Mouse (Mus musculus): ENCODE measurements around the gene Aff1. TPM values are rescaled to one million over a fixed set of nuclear protein-coding genes. Genes with fewer than 3 reads are reported as not detected.

Gene Aff1
- total and polyA plus RNA-seq, 2 experiments = 4.1 to 6.5 TPM

- DNase-seq (ENCODE audit: extremely low read depth, low read depth, low spot score) = no peak
- Histone ChIP-seq H3K79me2 (ENCODE audit: control insufficient read depth, insufficient read depth, low read length) (no peaks in the 10 kb centered on the region; the same call in 1 of the 2 replicates), H3K4me3 (ENCODE audit: insufficient read depth, low read depth, low read length) (no peak overlapping the region), H3K9ac (ENCODE audit: low read depth, low read length) (no peak overlapping the region), H3K36me3 (ENCODE audit: control insufficient read depth, insufficient read depth, low read length) (no peaks in the 10 kb centered on the region), H3K27me3 (ENCODE audit: control insufficient read depth, insufficient read depth, low read length) (no peaks in the 10 kb centered on the region), H3K4me1 (ENCODE audit: control insufficient read depth, insufficient read depth, low read length) (peaks cover 10% of the 10 kb centered on the region; the same call in 1 of the 2 replicates), H3K27ac (replicated peaks; ENCODE audit: insufficient read depth, low read depth, low read length) (no peak overlapping the region)
- TF ChIP-seq CTCF (IDR thresholded peaks at IDR 0.05; ENCODE audit: low read depth, low read length) (no peak), POLR2A (IDR thresholded peaks at IDR 0.05; ENCODE audit: extremely low read depth, insufficient read depth, low read length) (no peak)
- 78% methylated on average over 1 of the region's 1 CpGs for WGBS
Measured at GRCm38 (mm10) chr5:103740903-103741246, 48.7 kb downstream of the Aff1 start.

GRCm38 (mm10) chr5:103741443-103741842, 49.3 kb downstream of the Aff1 start:
- WGBS = 28% methylated on average over 1 of the region's 1 CpGs
- Histone ChIP-seq H3K4me1 (ENCODE audit: control insufficient read depth, insufficient read depth, low read length) (peaks cover 10% of the 10 kb centered on the region; the same call in 1 of the 2 replicates), H3K9ac (ENCODE audit: low read depth, low read length) (no peak overlapping the region), H3K36me3 (ENCODE audit: control insufficient read depth, insufficient read depth, low read length) (no peaks in the 10 kb centered on the region), H3K27ac (replicated peaks; ENCODE audit: insufficient read depth, low read depth, low read length) (no peak overlapping the region), H3K4me3 (ENCODE audit: insufficient read depth, low read depth, low read length) (no peak overlapping the region), H3K27me3 (ENCODE audit: control insufficient read depth, insufficient read depth, low read length) (no peaks in the 10 kb centered on the region), H3K79me2 (ENCODE audit: control insufficient read depth, insufficient read depth, low read length) (no peaks in the 10 kb centered on the region; the same call in 1 of the 2 replicates)
- DNase-seq (ENCODE audit: extremely low read depth, low read depth, low spot score) = no peak
- TF ChIP-seq CTCF (IDR thresholded peaks at IDR 0.05; ENCODE audit: low read depth, low read length) (no peak), POLR2A (IDR thresholded peaks at IDR 0.05; ENCODE audit: extremely low read depth, insufficient read depth, low read length) (no peak)

GRCm38 (mm10) chr5:103741992-103742391, 49.8 kb downstream of the Aff1 start:
- peaks cover 12% of the 10 kb centered on the region for H3K4me1 ChIP-seq (ENCODE audit: control insufficient read depth, insufficient read depth, low read length)
- WGBS = 60% methylated on average over 2 of the region's 2 CpGs
- no peaks in the 10 kb centered on the region for H3K36me3 ChIP-seq (ENCODE audit: control insufficient read depth, insufficient read depth, low read length)
- no peak for DNase-seq (ENCODE audit: extremely low read depth, low read depth, low spot score)
- H3K27me3 ChIP-seq (ENCODE audit: control insufficient read depth, insufficient read depth, low read length) = no peaks in the 10 kb centered on the region
- H3K9ac ChIP-seq (ENCODE audit: low read depth, low read length) = no peak overlapping the region
- H3K4me3 ChIP-seq (ENCODE audit: insufficient read depth, low read depth, low read length) = no peak overlapping the region
- TF ChIP-seq POLR2A (IDR thresholded peaks at IDR 0.05; ENCODE audit: extremely low read depth, insufficient read depth, low read length) = no peak
- no peak for TF ChIP-seq CTCF (IDR thresholded peaks at IDR 0.05; ENCODE audit: low read depth, low read length)
- no peak overlapping the region for H3K27ac ChIP-seq (replicated peaks; ENCODE audit: insufficient read depth, low read depth, low read length)
- H3K79me2 ChIP-seq (ENCODE audit: control insufficient read depth, insufficient read depth, low read length) = no peaks in the 10 kb centered on the region; the same call in 1 of the 2 replicates

- Histone ChIP-seq H3K36me3 (ENCODE audit: control insufficient read depth, insufficient read depth, low read length) (no peaks in the 10 kb centered on the region), H3K9ac (ENCODE audit: low read depth, low read length) (no peak overlapping the region), H3K27me3 (ENCODE audit: control insufficient read depth, insufficient read depth, low read length) (no peaks in the 10 kb centered on the region), H3K79me2 (ENCODE audit: control insufficient read depth, insufficient read depth, low read length) (no peaks in the 10 kb centered on the region; the same call in 1 of the 2 replicates), H3K4me3 (ENCODE audit: insufficient read depth, low read depth, low read length) (no peak overlapping the region), H3K27ac (replicated peaks; ENCODE audit: insufficient read depth, low read depth, low read length) (no peak overlapping the region), H3K4me1 (ENCODE audit: control insufficient read depth, insufficient read depth, low read length) (peaks cover 12% of the 10 kb centered on the region)
- TF ChIP-seq POLR2A (IDR thresholded peaks at IDR 0.05; ENCODE audit: extremely low read depth, insufficient read depth, low read length) (no peak), CTCF (IDR thresholded peaks at IDR 0.05; ENCODE audit: low read depth, low read length) (no peak)
- DNase-seq (ENCODE audit: extremely low read depth, low read depth, low spot score) = no peak
- WGBS = 79% methylated on average over 6 of the region's 6 CpGs
Measured at GRCm38 (mm10) chr5:103744531-103744930, 52.4 kb downstream of the Aff1 start.

- no peak overlapping the region for H3K9ac ChIP-seq (ENCODE audit: low read depth, low read length)
- H3K4me1 ChIP-seq (ENCODE audit: control insufficient read depth, insufficient read depth, low read length) = peaks cover 10% of the 10 kb centered on the region
- H3K27ac ChIP-seq (replicated peaks; ENCODE audit: insufficient read depth, low read depth, low read length) = no peak overlapping the region
- H3K27me3 ChIP-seq (ENCODE audit: control insufficient read depth, insufficient read depth, low read length) = no peaks in the 10 kb centered on the region
- TF ChIP-seq POLR2A (IDR thresholded peaks at IDR 0.05; ENCODE audit: extremely low read depth, insufficient read depth, low read length) (no peak), CTCF (IDR thresholded peaks at IDR 0.05; ENCODE audit: low read depth, low read length) (no peak)
- peaks cover 2% of the 10 kb centered on the region; the same call in 1 of the 2 replicates for H3K79me2 ChIP-seq (ENCODE audit: control insufficient read depth, insufficient read depth, low read length)
- H3K4me3 ChIP-seq (ENCODE audit: insufficient read depth, low read depth, low read length) = no peak overlapping the region
- DNase-seq (ENCODE audit: extremely low read depth, low read depth, low spot score) = no peak
- no peaks in the 10 kb centered on the region for H3K36me3 ChIP-seq (ENCODE audit: control insufficient read depth, insufficient read depth, low read length)
- 98% methylated on average over 1 of the region's 1 CpGs for WGBS
Measured at GRCm38 (mm10) chr5:103745635-103746034, 53.5 kb downstream of the Aff1 start.

GRCm38 (mm10) chr5:103746561-103747085, 54.4 kb downstream of the Aff1 start:
- Histone ChIP-seq H3K4me1 (ENCODE audit: control insufficient read depth, insufficient read depth, low read length) (peaks cover 10% of the 10 kb centered on the region), H3K79me2 (ENCODE audit: control insufficient read depth, insufficient read depth, low read length) (peaks cover 2% of the 10 kb centered on the region; the same call in 1 of the 2 replicates), H3K36me3 (ENCODE audit: control insufficient read depth, insufficient read depth, low read length) (no peaks in the 10 kb centered on the region), H3K27ac (replicated peaks; ENCODE audit: insufficient read depth, low read depth, low read length) (no peak overlapping the region), H3K9ac (ENCODE audit: low read depth, low read length) (no peak overlapping the region), H3K4me3 (ENCODE audit: insufficient read depth, low read depth, low read length) (no peak overlapping the region), H3K27me3 (ENCODE audit: control insufficient read depth, insufficient read depth, low read length) (no peaks in the 10 kb centered on the region)
- no peak for DNase-seq (ENCODE audit: extremely low read depth, low read depth, low spot score)
- 93% methylated on average over 3 of the region's 3 CpGs for WGBS
- TF ChIP-seq CTCF (IDR thresholded peaks at IDR 0.05; ENCODE audit: low read depth, low read length) = no peak
- no peak for TF ChIP-seq POLR2A (IDR thresholded peaks at IDR 0.05; ENCODE audit: extremely low read depth, insufficient read depth, low read length)

Data from liver, adult 2 months (tissue).